28 mouse cellular contexts compared by ENCODE assay signal in genomic region chr4:33061158-33061557, GRCm38 (mm10). TPM values are rescaled to one million over a fixed set of nuclear protein-coding genes. Genes with fewer than 3 reads are reported as not detected.
DNase-seq lines count a peak whose midpoint lies in the region; ATAC-seq and TF ChIP-seq lines count a peak whose summit lies in the region.
"Had no signal": no experiment of that assay in that cellular context is flagged by ENCODE, and none has a peak within 500 bp of the region (broad histone marks: within the 10 kb centered on the region; RNA-seq: fewer than 3 reads in every experiment).

No protein-coding gene starts in this region.

- H3K27me3 ChIP-seq in embryonic facial prominence, embryonic 14.5 days (replicated peaks; ENCODE audit: control insufficient read depth, insufficient read depth, low read length) = no peaks in the 10 kb centered on the region
- no peaks in the 10 kb centered on the region for H3K27me3 ChIP-seq in embryonic facial prominence, embryonic 10.5 days (replicated peaks; ENCODE audit: low read depth, poor library complexity, severe bottlenecking)
- H3K27me3 ChIP-seq in limb, embryonic 13.5 days = no peaks in the 10 kb centered on the region
- no peaks in the 10 kb centered on the region for H3K27me3 ChIP-seq in limb, embryonic 10.5 days (ENCODE audit: low read depth, poor library complexity, severe bottlenecking)
- no peaks in the 10 kb centered on the region for H3K27me3 ChIP-seq in limb, embryonic 14.5 days (ENCODE audit: control insufficient read depth, insufficient read depth, low read length)
- H3K27me3 ChIP-seq: embryonic facial prominence, embryonic 15.5 days; forebrain, embryonic 12.5 days; forebrain, embryonic 15.5 days; hindbrain, embryonic 12.5 days; hindbrain, embryonic 15.5 days had no signal

- no peak overlapping the region for H3K4me2 ChIP-seq in embryonic facial prominence, embryonic 14.5 days (ENCODE audit: low read depth, low read length)
- no peak overlapping the region for H3K4me2 ChIP-seq in limb, embryonic 13.5 days (replicated peaks)
- H3K4me2 ChIP-seq in limb, embryonic 14.5 days (replicated peaks; ENCODE audit: low read depth, low read length, severe bottlenecking) = no peak overlapping the region
- H3K4me2 ChIP-seq: embryonic facial prominence, embryonic 15.5 days; forebrain, embryonic 12.5 days; forebrain, embryonic 15.5 days; heart, embryonic 11.5 days; hindbrain, embryonic 12.5 days; hindbrain, embryonic 15.5 days had no signal

- H3K36me3 ChIP-seq in embryonic facial prominence, embryonic 14.5 days (ENCODE audit: control insufficient read depth, insufficient read depth, low read length) = no peaks in the 10 kb centered on the region
- no peaks in the 10 kb centered on the region for H3K36me3 ChIP-seq in embryonic facial prominence, embryonic 10.5 days (replicated peaks)
- H3K36me3 ChIP-seq in limb, embryonic 13.5 days = no peaks in the 10 kb centered on the region
- no peaks in the 10 kb centered on the region for H3K36me3 ChIP-seq in limb, embryonic 10.5 days
- no peaks in the 10 kb centered on the region for H3K36me3 ChIP-seq in limb, embryonic 14.5 days (ENCODE audit: control insufficient read depth, insufficient read depth, low read length)
- H3K36me3 ChIP-seq: embryonic facial prominence, embryonic 15.5 days; forebrain, embryonic 12.5 days; forebrain, embryonic 15.5 days; hindbrain, embryonic 12.5 days; hindbrain, embryonic 15.5 days had no signal

- H3K9ac ChIP-seq in embryonic facial prominence, embryonic 14.5 days (ENCODE audit: low read depth, low read length) = no peak overlapping the region
- no peak overlapping the region for H3K9ac ChIP-seq in limb, embryonic 13.5 days
- H3K9ac ChIP-seq in limb, embryonic 14.5 days (ENCODE audit: low read depth, low read length, severe bottlenecking) = no peak overlapping the region
- H3K9ac ChIP-seq: embryonic facial prominence, embryonic 15.5 days; forebrain, embryonic 12.5 days; forebrain, embryonic 15.5 days; hindbrain, embryonic 12.5 days; hindbrain, embryonic 15.5 days had no signal

- DNase-seq in embryonic facial prominence, embryonic 14.5 days (ENCODE audit: low spot score) = peak; percentile 29
- DNase-seq in embryonic facial prominence, embryonic 10.5 days (ENCODE audit: low spot score) = no peak
- DNase-seq in heart, adult 11 months = peak; percentile 81
- DNase-seq in heart, adult 8-10 months (ENCODE audit: low spot score) = no peak
- no peak for DNase-seq in limb, embryonic 10.5 days (ENCODE audit: low spot score)
- DNase-seq in limb, embryonic 14.5 days (ENCODE audit: low spot score) = peak; percentile 23
- no peak for DNase-seq in retina, embryonic 14.5 days (ENCODE audit: low spot score)
- DNase-seq: adrenal gland, adult 8-10 months; adrenal gland, postnatal 25 days; cerebellum, adult 11-12 months; cerebellum, adult 8-10 months; cerebellum, postnatal 10 days; cerebellum, postnatal 36 days; gastrocnemius, postnatal 36 days; kidney, adult 11 months had no signal

- TF ChIP-seq POLR2A in limb, embryonic 14.5 days (IDR thresholded peaks at IDR 0.05; ENCODE audit: borderline replicate concordance, extremely low read depth, insufficient read depth, insufficient read length) = no peak

- ATAC-seq in embryonic facial prominence, embryonic 14.5 days (ENCODE audit: low read depth) = no peak
- 0 out of 2 replicates have a peak, but pooled peaks have one; percentile 28 for ATAC-seq in limb, embryonic 13.5 days (ENCODE audit: low FRiP score, low read depth)
- no peak for ATAC-seq in limb, embryonic 14.5 days (ENCODE audit: low FRiP score, low read depth)
- ATAC-seq: activated CD4-positive, CD25-positive, alpha-beta regulatory T cell, adult 4 months; forebrain, embryonic 15.5 days had no signal

- no peaks in the 10 kb centered on the region; the same call in 1 of the 2 replicates for H3K4me1 ChIP-seq in embryonic facial prominence, embryonic 14.5 days (ENCODE audit: control insufficient read depth, insufficient read depth, low read length)
- peaks cover 16% of the 10 kb centered on the region for H3K4me1 ChIP-seq in embryonic facial prominence, embryonic 10.5 days
- peaks cover 15% of the 10 kb centered on the region; the same call in 1 of the 2 replicates for H3K4me1 ChIP-seq in limb, embryonic 13.5 days
- H3K4me1 ChIP-seq in limb, embryonic 10.5 days = peaks cover 7% of the 10 kb centered on the region; the same call in 1 of the 2 replicates
- peaks cover 7% of the 10 kb centered on the region; the same call in 1 of the 2 replicates for H3K4me1 ChIP-seq in limb, embryonic 14.5 days (ENCODE audit: control insufficient read depth, insufficient read depth, low read length)
- H3K4me1 ChIP-seq: forebrain, embryonic 12.5 days; forebrain, embryonic 15.5 days; hindbrain, embryonic 12.5 days; hindbrain, embryonic 15.5 days had no signal

- WGBS in embryonic facial prominence, embryonic 14.5 days = 22% methylated on average over 7 of the region's 7 CpGs
- WGBS in embryonic facial prominence, embryonic 10.5 days = 42% methylated on average over 7 of the region's 7 CpGs
- WGBS in limb, embryonic 13.5 days = 33% methylated on average over 7 of the region's 7 CpGs
- 47% methylated on average over 7 of the region's 7 CpGs for WGBS in limb, embryonic 10.5 days
- 35% methylated on average over 7 of the region's 7 CpGs for WGBS in limb, embryonic 14.5 days

- H3K27ac ChIP-seq in embryonic facial prominence, embryonic 14.5 days (replicated peaks; ENCODE audit: low read depth, low read length) = no peak overlapping the region
- H3K27ac ChIP-seq in embryonic facial prominence, embryonic 10.5 days (replicated peaks) = no peak overlapping the region
- no peak overlapping the region for H3K27ac ChIP-seq in limb, embryonic 13.5 days
- H3K27ac ChIP-seq in limb, embryonic 10.5 days = no peak overlapping the region
- no peak overlapping the region for H3K27ac ChIP-seq in limb, embryonic 14.5 days (replicated peaks; ENCODE audit: low read depth, low read length)
- H3K27ac ChIP-seq: embryonic facial prominence, embryonic 15.5 days; forebrain, embryonic 12.5 days; forebrain, embryonic 15.5 days; hindbrain, embryonic 12.5 days; hindbrain, embryonic 15.5 days had no signal

- H3K9me3 ChIP-seq in embryonic facial prominence, embryonic 14.5 days (ENCODE audit: control insufficient read depth, low read length) = no peaks in the 10 kb centered on the region
- no peaks in the 10 kb centered on the region for H3K9me3 ChIP-seq in embryonic facial prominence, embryonic 10.5 days
- no peaks in the 10 kb centered on the region for H3K9me3 ChIP-seq in limb, embryonic 13.5 days
- H3K9me3 ChIP-seq in limb, embryonic 10.5 days (replicated peaks) = no peaks in the 10 kb centered on the region
- no peaks in the 10 kb centered on the region for H3K9me3 ChIP-seq in limb, embryonic 14.5 days (ENCODE audit: control insufficient read depth, low read length)
- H3K9me3 ChIP-seq: embryonic facial prominence, embryonic 15.5 days; forebrain, embryonic 12.5 days; forebrain, embryonic 15.5 days; hindbrain, embryonic 12.5 days; hindbrain, embryonic 15.5 days had no signal

- no peak overlapping the region for H3K4me3 ChIP-seq in embryonic facial prominence, embryonic 14.5 days (ENCODE audit: low read depth, low read length)
- no peak overlapping the region for H3K4me3 ChIP-seq in embryonic facial prominence, embryonic 10.5 days
- H3K4me3 ChIP-seq in limb, embryonic 13.5 days = no peak overlapping the region
- H3K4me3 ChIP-seq in limb, embryonic 10.5 days = no peak overlapping the region
- no peak overlapping the region for H3K4me3 ChIP-seq in limb, embryonic 14.5 days (replicated peaks; ENCODE audit: low read length)
- H3K4me3 ChIP-seq: embryonic facial prominence, embryonic 15.5 days; forebrain, embryonic 12.5 days; forebrain, embryonic 15.5 days; hindbrain, embryonic 12.5 days; hindbrain, embryonic 15.5 days had no signal

RNA-seq across cellular contexts. Expression of gene Gabrr2, which starts 1.6 kb away (rescaled TPM):
- 0.18 and 0.67 TPM in 2 replicates for polyA plus RNA-seq in embryonic facial prominence, embryonic 14.5 days (2014; fragmentation: Nextera tagmentation; extraction: Ambion mirVana)
- polyA plus RNA-seq in embryonic facial prominence, embryonic 10.5 days (2016; fragmentation: Nextera tagmentation; extraction: Ambion mirVana) = 0.21 TPM in 1 of 2 replicates, not detected in the other
- 1 to 10 TPM; 1.8 to 2.6 (median 1.9) TPM for total RNA-seq in heart, adult 8-10 months (2022)
- 0.20 and 0.27 TPM in 2 replicates for polyA plus RNA-seq in limb, embryonic 13.5 days (2015; fragmentation: Nextera tagmentation; extraction: Ambion mirVana)
- 0.10 TPM in 1 of 2 replicates, not detected in the other for polyA plus RNA-seq in limb, embryonic 10.5 days (2016; fragmentation: Nextera tagmentation; extraction: Ambion mirVana)
- 0.54 and 0.88 TPM in 2 replicates for polyA plus RNA-seq in limb, embryonic 14.5 days (2012; rRNA removed)
- 0.57 and 0.78 TPM in 2 replicates for polyA plus RNA-seq in limb, embryonic 14.5 days (2014; fragmentation: Nextera tagmentation; extraction: Ambion mirVana)
- total RNA-seq: ES-E14; granulocyte monocyte progenitor cell, adult 5-6 weeks; hematopoietic stem cell, adult 5-6 weeks had no signal
- polyA plus RNA-seq: embryonic facial prominence, embryonic 11.5 days; heart, postnatal 0 days had no signal

RNA-seq across cellular contexts. Expression of gene Ube2j1, which starts 29.9 kb away (rescaled TPM):
- polyA plus RNA-seq in embryonic facial prominence, embryonic 14.5 days (2014; fragmentation: Nextera tagmentation; extraction: Ambion mirVana) = 45.1 and 54.7 TPM in 2 replicates
- 37.8 and 38.7 TPM in 2 replicates for polyA plus RNA-seq in embryonic facial prominence, embryonic 10.5 days (2016; fragmentation: Nextera tagmentation; extraction: Ambion mirVana)
- total RNA-seq in heart, adult 8-10 months (2022) = 10 to 100 TPM; 35.4 to 40.8 (median 39.8) TPM
- 38.7 and 39.9 TPM in 2 replicates for polyA plus RNA-seq in limb, embryonic 13.5 days (2015; fragmentation: Nextera tagmentation; extraction: Ambion mirVana)
- 38.3 and 38.7 TPM in 2 replicates for polyA plus RNA-seq in limb, embryonic 10.5 days (2016; fragmentation: Nextera tagmentation; extraction: Ambion mirVana)
- polyA plus RNA-seq in limb, embryonic 14.5 days (2012; rRNA removed) = 26.6 TPM in 2 replicates
- 38.0 and 41.4 TPM in 2 replicates for polyA plus RNA-seq in limb, embryonic 14.5 days (2014; fragmentation: Nextera tagmentation; extraction: Ambion mirVana)

Comparison
In these comparisons a context has a peak if more than half of its experiments do, and no peak if none do; other contexts are left out.
1. DNase-seq: peak in embryonic facial prominence, embryonic 14.5 days (single experiment), heart, adult 11 months (single experiment) and limb, embryonic 14.5 days (single experiment); none in embryonic facial prominence, embryonic 10.5 days (single experiment), heart, adult 8-10 months (single experiment), limb, embryonic 10.5 days (single experiment) and retina, embryonic 14.5 days (single experiment).